Mouse (Mus musculus) limb, embryonic 14.5 days (tissue): ENCODE measurements around the gene Sgcb. TPM values are rescaled to one million over a fixed set of nuclear protein-coding genes. Genes with fewer than 3 reads are reported as not detected.

ENCODE experiments used
- ATAC-seq: fragments of 200-750 bp; cut with Nextera tagmentation; 2 replicates; pipeline ENCODE4 v1.8.0; 2017; ENCODE audit warnings: low read depth, moderate number of reproducible peaks, moderate TSS enrichment; ENCODE audit not compliant: low FRiP score
- DNase-seq: peaks from one replicate; pipeline ENCODE4 v3.0.0-alpha.2; 2015; ENCODE audit warnings: low spot score
- H3K27ac ChIP-seq: fragments of 300-500 bp; sonication (generic); replicated peaks from 2 replicates; pipeline ENCODE4 v1.5.1; 2014; ENCODE audit warnings: low read depth, mild to moderate bottlenecking, low read length, moderate library complexity, mixed read lengths
- H3K27me3 ChIP-seq: fragments of 300-500 bp; sonication (generic); 2 replicates; pipeline ENCODE4 v1.6.1; 2014; ENCODE audit warnings: low read length, mixed read lengths; ENCODE audit not compliant: control insufficient read depth, insufficient read depth
- H3K36me3 ChIP-seq: fragments of 300-500 bp; sonication (generic); 2 replicates; pipeline ENCODE4 v1.6.1; 2014; ENCODE audit warnings: mild to moderate bottlenecking, low read length, moderate library complexity, mixed read lengths; ENCODE audit not compliant: control insufficient read depth, insufficient read depth
- H3K4me1 ChIP-seq: fragments of 300-500 bp; sonication (generic); 2 replicates; pipeline ENCODE4 v1.6.1; 2014; ENCODE audit warnings: antibody characterized with exemption, low read length, mixed read lengths; ENCODE audit not compliant: control insufficient read depth, insufficient read depth
- H3K4me2 ChIP-seq: fragments of 300-500 bp; sonication (generic); replicated peaks from 2 replicates; pipeline ENCODE4 v1.6.1; 2014; ENCODE audit warnings: low read depth, mild to moderate bottlenecking, low read length, moderate library complexity; ENCODE audit not compliant: severe bottlenecking
- H3K4me3 ChIP-seq: fragments of 300-500 bp; sonication (generic); replicated peaks from 2 replicates; pipeline ENCODE4 v1.5.1; 2014; ENCODE audit warnings: low read length
- H3K9ac ChIP-seq: fragments of 300-500 bp; sonication (generic); 2 replicates; pipeline ENCODE4 v1.6.1; 2014; ENCODE audit warnings: mild to moderate bottlenecking, low read depth, low read length, moderate library complexity; ENCODE audit not compliant: severe bottlenecking
- H3K9me3 ChIP-seq: fragments of 300-500 bp; sonication (generic); 2 replicates; pipeline ENCODE4 v1.6.1; 2016; ENCODE audit warnings: low read length; ENCODE audit not compliant: control insufficient read depth
- POLR2A ChIP-seq: fragments of 200-500 bp; IDR thresholded peaks from 2 replicates; pipeline ENCODE4 v1.8.0; 2012; ENCODE audit warnings: inconsistent platforms, mild to moderate bottlenecking, moderate library complexity, borderline replicate concordance; ENCODE audit not compliant: insufficient read depth, insufficient read length; ENCODE audit errors: extremely low read depth
- WGBS: fragments of 180-500 bp; shearing (Covaris S2); extraction: QIAGEN DNeasy Blood & Tissue Kit; methylation state at CpG from one replicate; pipeline ENCODE4 v1.1.7; 2014; 5-methylcytosine and 5-hydroxymethylcytosine counted together
- polyA plus RNA-seq, 2 experiments: library from polyadenylated mRNA; depleted of rRNA in 1 of 2; stranded (reverse) in 1 of 2; unstranded in 1 of 2; fragments of >200 nt; fragmentation: Nextera tagmentation in 1 of 2; extraction: Ambion mirVana in 1 of 2; gene quantifications; 2 replicates each; pipeline versions ENCODE4 v1.2.1 to v1.2.3; 2012 to 2014

Sgcb gene
- polyA plus RNA-seq, 2 experiments: 38.6 to 49.7 TPM

- Histone ChIP-seq H3K27me3 (no peaks in the 10 kb centered on the region), H3K9ac (no peak overlapping the region), H3K4me1 (no peaks in the 10 kb centered on the region), H3K36me3 (no peaks in the 10 kb centered on the region), H3K4me3 (no peak overlapping the region), H3K9me3 (no peaks in the 10 kb centered on the region), H3K27ac (no peak overlapping the region), H3K4me2 (no peak overlapping the region)
- WGBS: 80% methylated on average over 6 of the region's 6 CpGs
- TF ChIP-seq POLR2A: no peak
- no peak for DNase-seq
- no peak for ATAC-seq
Measured at GRCm38 (mm10) chr5:73604964-73605363, 42.6 kb downstream of the Sgcb start.

GRCm38 (mm10) chr5:73604542-73604941 is 43.0 kb downstream of the Sgcb start:
- Histone ChIP-seq H3K27me3 (no peaks in the 10 kb centered on the region), H3K4me3 (no peak overlapping the region), H3K27ac (no peak overlapping the region), H3K9me3 (no peaks in the 10 kb centered on the region), H3K4me1 (no peaks in the 10 kb centered on the region), H3K4me2 (no peak overlapping the region), H3K36me3 (no peaks in the 10 kb centered on the region), H3K9ac (no peak overlapping the region)
- ATAC-seq (no peak), DNase-seq (no peak)
- WGBS: 83% methylated on average over 6 of the region's 6 CpGs
- TF ChIP-seq POLR2A: no peak

GRCm38 (mm10) chr5:73602865-73603264 is 44.7 kb downstream of the Sgcb start:
- 73% methylated on average over 3 of the region's 3 CpGs for WGBS

GRCm38 (mm10) chr5:73601361-73601763 is 46.2 kb downstream of the Sgcb start:
- DNase-seq (no peak), ATAC-seq (no peak)
- Histone ChIP-seq H3K9ac (no peak overlapping the region), H3K4me3 (no peak overlapping the region), H3K4me1 (no peaks in the 10 kb centered on the region), H3K27ac (no peak overlapping the region), H3K4me2 (no peak overlapping the region), H3K36me3 (no peaks in the 10 kb centered on the region), H3K9me3 (no peaks in the 10 kb centered on the region), H3K27me3 (no peaks in the 10 kb centered on the region)
- 80% methylated on average over 8 of the region's 8 CpGs for WGBS
- no peak for TF ChIP-seq POLR2A

More at GRCm38 (mm10) chr5:73602865-73603264, 44.7 kb downstream of the Sgcb start:
- Histone ChIP-seq H3K4me2 (no peak overlapping the region), H3K27me3 (no peaks in the 10 kb centered on the region), H3K4me1 (no peaks in the 10 kb centered on the region), H3K36me3 (no peaks in the 10 kb centered on the region), H3K27ac (no peak overlapping the region), H3K9me3 (no peaks in the 10 kb centered on the region), H3K4me3 (no peak overlapping the region), H3K9ac (no peak overlapping the region)
- TF ChIP-seq POLR2A: no peak
- no peak for DNase-seq
- no peak for ATAC-seq

- Histone ChIP-seq H3K9ac (no peak overlapping the region), H3K27ac (no peak overlapping the region), H3K9me3 (no peaks in the 10 kb centered on the region), H3K27me3 (no peaks in the 10 kb centered on the region), H3K36me3 (no peaks in the 10 kb centered on the region), H3K4me2 (no peak overlapping the region), H3K4me1 (no peaks in the 10 kb centered on the region), H3K4me3 (no peak overlapping the region)
- WGBS: 64% methylated on average over 2 of the region's 2 CpGs
- TF ChIP-seq POLR2A: no peak
- ATAC-seq: no peak
- DNase-seq: no peak
Measured at GRCm38 (mm10) chr5:73599991-73600390, 47.6 kb downstream of the Sgcb start.
